Mouse (Mus musculus) forebrain, embryonic 15.5 days (tissue): ENCODE measurements around the gene Gnat1. TPM values are rescaled to one million over a fixed set of nuclear protein-coding genes. Genes with fewer than 3 reads are reported as not detected.
A peak's percentile ranks its signal among the peaks of the same experiment; 100 is the strongest.
"Not testable (repeated sequence)": the region's sequence is repeated elsewhere in the genome, so short reads cannot be mapped to it uniquely, and the experiment has no call there.

ENCODE experiments used
- ATAC-seq: fragments of 200-750 bp; cut with Nextera tagmentation; replicated peaks from 2 replicates; pipeline ENCODE4 v1.8.0; 2017; ENCODE audit warnings: mild to moderate bottlenecking, moderate TSS enrichment, moderate library complexity
- H3K27ac ChIP-seq: fragments of 300-500 bp; sonication (generic); replicated peaks from 2 replicates; pipeline ENCODE4 v1.5.1; 2015; ENCODE audit warnings: mild to moderate bottlenecking, inconsistent platforms
- H3K27me3 ChIP-seq: fragments of 300-500 bp; sonication (generic); 2 replicates; pipeline ENCODE4 v1.6.1; 2015; ENCODE audit warnings: inconsistent platforms
- H3K36me3 ChIP-seq: fragments of 300-500 bp; sonication (generic); 2 replicates; pipeline ENCODE4 v1.6.1; 2015; ENCODE audit warnings: mild to moderate bottlenecking, inconsistent platforms
- H3K4me1 ChIP-seq: fragments of 300-500 bp; sonication (generic); 2 replicates; pipeline ENCODE4 v1.6.1; 2015; ENCODE audit warnings: inconsistent platforms
- H3K4me2 ChIP-seq: fragments of 300-500 bp; sonication (generic); replicated peaks from 2 replicates; pipeline ENCODE4 v1.6.1; 2015; ENCODE audit warnings: mild to moderate bottlenecking, inconsistent platforms
- H3K4me3 ChIP-seq: fragments of 300-500 bp; sonication (generic); 2 replicates; pipeline ENCODE4 v1.5.1; 2015; ENCODE audit warnings: mild to moderate bottlenecking, inconsistent platforms
- H3K9ac ChIP-seq: fragments of 300-500 bp; sonication (generic); replicated peaks from 2 replicates; pipeline ENCODE4 v1.6.1; 2015; ENCODE audit warnings: mild to moderate bottlenecking, inconsistent platforms
- H3K9me3 ChIP-seq: fragments of 300-500 bp; sonication (generic); 2 replicates; pipeline ENCODE4 v1.6.1; 2016; ENCODE audit warnings: inconsistent platforms
- WGBS: fragments of 180-500 bp; shearing (Covaris S2); methylation state at CpG from one replicate; pipeline ENCODE4 v1.1.7; 2015; ENCODE audit warnings: mixed read lengths; 5-methylcytosine and 5-hydroxymethylcytosine counted together
- polyA plus RNA-seq: library from polyadenylated mRNA; unstranded; fragments of >200 nt; fragmentation: Nextera tagmentation; extraction: Ambion mirVana; gene quantifications from 2 replicates; pipeline ENCODE4 v1.2.1, GENCODE M21; 2015

Gnat1 gene
- polyA plus RNA-seq, 1 experiment from 2014 or later = 1.8 TPM

GRCm38 (mm10) chr9:107682405-107682804 lies 2.9 kb upstream of the Gnat1 start:
- Histone ChIP-seq H3K4me3 (no peak overlapping the region), H3K9ac (no peak overlapping the region), H3K27me3 (peaks cover 4% of the 10 kb centered on the region), H3K27ac (no peak overlapping the region), H3K4me1 (no peaks in the 10 kb centered on the region), H3K4me2 (no peak overlapping the region), H3K36me3 (peaks cover 22% of the 10 kb centered on the region; the same call in 1 of the 2 replicates), H3K9me3 (no peaks in the 10 kb centered on the region)
- 86% methylated on average over 20 of the region's 20 CpGs for WGBS
- ATAC-seq = no peak

- Histone ChIP-seq H3K27me3 (peaks cover 25% of the 10 kb centered on the region), H3K4me2 (no peak overlapping the region), H3K4me3 (no peak overlapping the region), H3K9ac (no peak overlapping the region), H3K4me1 (peaks cover 18% of the 10 kb centered on the region), H3K9me3 (no peaks in the 10 kb centered on the region), H3K36me3 (peaks cover 12% of the 10 kb centered on the region; the same call in 1 of the 2 replicates), H3K27ac (no peak overlapping the region)
- no peak for ATAC-seq
- WGBS = 93% methylated on average over 2 of the region's 2 CpGs
Measured at GRCm38 (mm10) chr9:107678861-107679260, 651 bp downstream of the Gnat1 start.

- H3K9ac ChIP-seq, H3K9me3 ChIP-seq, H3K36me3 ChIP-seq, H3K4me2 ChIP-seq, H3K27ac ChIP-seq, ATAC-seq, H3K4me3 ChIP-seq: not testable (repeated sequence)
- Histone ChIP-seq H3K27me3 (peaks cover 25% of the 10 kb centered on the region), H3K4me1 (peaks cover 18% of the 10 kb centered on the region)
- 37% methylated on average over 14 of the region's 14 CpGs for WGBS
Measured at GRCm38 (mm10) chr9:107677819-107678526, 1.5 kb downstream of the Gnat1 start.

- H3K9me3 ChIP-seq = no peaks in the 10 kb centered on the region
- H3K4me3 ChIP-seq = no peak overlapping the region
- peak overlapping the region; percentile 56 for H3K4me2 ChIP-seq
- H3K9ac ChIP-seq = no peak overlapping the region
- 0 out of 2 replicates have a peak, but pooled peaks have one; percentile 1 for ATAC-seq
- H3K36me3 ChIP-seq = no peaks in the 10 kb centered on the region
- no peak overlapping the region for H3K27ac ChIP-seq
- peaks cover 25% of the 10 kb centered on the region for H3K27me3 ChIP-seq
- 21% methylated on average over 17 of the region's 17 CpGs for WGBS
- H3K4me1 ChIP-seq = peaks cover 18% of the 10 kb centered on the region
Measured at GRCm38 (mm10) chr9:107677091-107677784, 2.3 kb downstream of the Gnat1 start.

- Histone ChIP-seq H3K27ac (no peak overlapping the region), H3K9ac (peak overlapping the region; percentile 8), H3K36me3 (no peaks in the 10 kb centered on the region), H3K9me3 (no peaks in the 10 kb centered on the region), H3K4me3 (peak overlapping the region; percentile 33), H3K27me3 (peaks cover 25% of the 10 kb centered on the region), H3K4me2 (peak overlapping the region; percentile 56), H3K4me1 (peaks cover 18% of the 10 kb centered on the region)
- ATAC-seq = peak; percentile 34
- under 1% methylated on average over 25 of the region's 25 CpGs for WGBS
Measured at GRCm38 (mm10) chr9:107676302-107676701, 3.2 kb downstream of the Gnat1 start.

GRCm38 (mm10) chr9:107675671-107676301 lies 3.7 kb downstream of the Gnat1 start:
- Histone ChIP-seq H3K27me3 (peaks cover 25% of the 10 kb centered on the region), H3K27ac (no peak overlapping the region), H3K4me3 (peak overlapping the region; percentile 33), H3K4me1 (peaks cover 18% of the 10 kb centered on the region), H3K36me3 (no peaks in the 10 kb centered on the region), H3K9ac (peak overlapping the region; percentile 8), H3K9me3 (no peaks in the 10 kb centered on the region), H3K4me2 (peak overlapping the region; percentile 56)
- ATAC-seq = peak; percentile 46
- under 1% methylated on average over 39 of the region's 39 CpGs for WGBS

- Histone ChIP-seq H3K36me3 (no peaks in the 10 kb centered on the region), H3K4me2 (no peak overlapping the region), H3K4me1 (peaks cover 18% of the 10 kb centered on the region), H3K27me3 (peaks cover 25% of the 10 kb centered on the region), H3K27ac (no peak overlapping the region), H3K4me3 (no peak overlapping the region), H3K9ac (no peak overlapping the region), H3K9me3 (no peaks in the 10 kb centered on the region)
- WGBS = 57% methylated on average over 9 of the region's 9 CpGs
- ATAC-seq = no peak
Measured at GRCm38 (mm10) chr9:107674609-107675429, 4.7 kb downstream of the Gnat1 start.

- H3K4me3 ChIP-seq = no peak overlapping the region
- no peak overlapping the region for H3K9ac ChIP-seq
- 68% methylated on average over 5 of the region's 5 CpGs for WGBS
- H3K4me2 ChIP-seq = no peak overlapping the region
- H3K27me3 ChIP-seq = peaks cover 20% of the 10 kb centered on the region; the same call in 1 of the 2 replicates
- ATAC-seq = no peak
- H3K9me3 ChIP-seq = no peaks in the 10 kb centered on the region
- H3K27ac ChIP-seq = no peak overlapping the region
- peaks cover 24% of the 10 kb centered on the region for H3K4me1 ChIP-seq
- H3K36me3 ChIP-seq = no peaks in the 10 kb centered on the region
Measured at GRCm38 (mm10) chr9:107670259-107670658, 9.3 kb downstream of the Gnat1 start.

- no peak for ATAC-seq
- Histone ChIP-seq H3K36me3 (no peaks in the 10 kb centered on the region), H3K27ac (no peak within 1 kb of the TSS), H3K4me2 (no peak within 1 kb of the TSS), H3K27me3 (peaks cover 14% of the 10 kb centered on the region; the same call in 1 of the 2 replicates), H3K4me3 (no peak within 1 kb of the TSS), H3K9me3 (no peaks in the 10 kb centered on the region), H3K9ac (no peak within 1 kb of the TSS), H3K4me1 (peaks cover 24% of the 10 kb centered on the region)
- WGBS = 84% methylated on average over 9 of the region's 9 CpGs
Measured at GRCm38 (mm10) chr9:107669480-107669945, 10.0 kb downstream of the Gnat1 start, which contains the start of gene Slc38a3. Slc38a3 (minus strand) TSS chr9:107669530.

GRCm38 (mm10) chr9:107668916-107669315 lies 10.6 kb downstream of the Gnat1 start:
- Histone ChIP-seq H3K4me2 (no peak overlapping the region), H3K9me3 (no peaks in the 10 kb centered on the region), H3K36me3 (no peaks in the 10 kb centered on the region), H3K9ac (no peak overlapping the region), H3K4me1 (peaks cover 24% of the 10 kb centered on the region), H3K27ac (no peak overlapping the region), H3K27me3 (peaks cover 14% of the 10 kb centered on the region; the same call in 1 of the 2 replicates), H3K4me3 (no peak overlapping the region)
- 78% methylated on average over 3 of the region's 3 CpGs for WGBS
- no peak for ATAC-seq

GRCm38 (mm10) chr9:107668011-107668410 lies 11.5 kb downstream of the Gnat1 start:
- no peak overlapping the region for H3K4me3 ChIP-seq
- H3K4me1 ChIP-seq = peaks cover 32% of the 10 kb centered on the region
- 0 out of 2 replicates have a peak overlapping the region, but pooled peaks have one; percentile 55 for H3K9ac ChIP-seq
- WGBS = 40% methylated on average over 8 of the region's 8 CpGs
- H3K27ac ChIP-seq = no peak overlapping the region
- no peaks in the 10 kb centered on the region for H3K9me3 ChIP-seq
- H3K27me3 ChIP-seq = peaks cover 14% of the 10 kb centered on the region; the same call in 1 of the 2 replicates
- no peaks in the 10 kb centered on the region for H3K36me3 ChIP-seq
- no peak overlapping the region for H3K4me2 ChIP-seq
- ATAC-seq = no peak
